Mouse (Mus musculus) spleen, adult 2 months (tissue): ENCODE measurements around the gene Rhpn2. TPM values are rescaled to one million over a fixed set of nuclear protein-coding genes. Genes with fewer than 3 reads are reported as not detected.

ENCODE experiments used
- DNase-seq, 2 experiments: peaks; one replicate each; pipeline versions ENCODE4 v3.0.0 to v3.0.0-alpha.2; 2012 to 2021; ENCODE audit warnings: low spot score in 2 of 2, low read depth in 1 of 2
- H3K27ac ChIP-seq: fragments of 200-500 bp; 2 replicates; pipeline ENCODE4 v1.5.1; 2012; ENCODE audit warnings: low read length, inconsistent platforms; ENCODE audit not compliant: insufficient read depth
- H3K27me3 ChIP-seq: fragments of 200-500 bp; 2 replicates; pipeline ENCODE4 v1.6.1; 2012; ENCODE audit warnings: mild to moderate bottlenecking, moderate library complexity, low read length, inconsistent platforms; ENCODE audit not compliant: control insufficient read depth, insufficient read depth
- H3K36me3 ChIP-seq: fragments of 200-500 bp; 2 replicates; pipeline ENCODE4 v1.6.1; 2012; ENCODE audit warnings: mild to moderate bottlenecking, low read length, inconsistent platforms; ENCODE audit not compliant: control insufficient read depth, insufficient read depth
- H3K4me1 ChIP-seq: fragments of 200-500 bp; 2 replicates; pipeline ENCODE4 v1.6.1; 2011; ENCODE audit warnings: inconsistent platforms; ENCODE audit not compliant: control insufficient read depth, insufficient read depth, insufficient read length
- H3K4me3 ChIP-seq: fragments of 200-500 bp; 2 replicates; pipeline ENCODE4 v1.5.1; 2011; ENCODE audit warnings: mild to moderate bottlenecking, inconsistent platforms; ENCODE audit not compliant: insufficient read depth, insufficient read length; ENCODE audit errors: extremely low read depth
- CTCF ChIP-seq: fragments of 200-500 bp; IDR thresholded peaks from 2 replicates; pipeline ENCODE4 v1.5.1; 2011; ENCODE audit warnings: mild to moderate bottlenecking, inconsistent platforms; ENCODE audit not compliant: insufficient read depth, insufficient read length, insufficient replicate concordance; ENCODE audit errors: extremely low read depth
- POLR2A ChIP-seq: fragments of 200-500 bp; IDR thresholded peaks from 2 replicates; pipeline ENCODE4 v1.6.1; 2011; ENCODE audit warnings: low read depth, low read length, inconsistent platforms
- WGBS: fragments of 180-500 bp; shearing (Covaris S2); methylation state at CpG from one replicate; pipeline ENCODE4 v1.1.7; 2018; 5-methylcytosine and 5-hydroxymethylcytosine counted together
- polyA plus RNA-seq: library from polyadenylated mRNA; depleted of rRNA; stranded (reverse); fragments of >200 nt; gene quantifications from 2 replicates; pipeline ENCODE4 v1.2.3, GENCODE M21; 2012

Gene Rhpn2
- polyA plus RNA-seq, 1 experiment: 0.48 TPM

- TF ChIP-seq POLR2A (no peak), CTCF (no peak)
These were observed 14.1 kb downstream of the Rhpn2 start for GRCm38 (mm10) chr7:35347918-35348700.

GRCm38 (mm10) chr7:35349022-35349421 is 15.1 kb downstream of the Rhpn2 start:
- 75% methylated on average over 4 of the region's 4 CpGs for WGBS
- H3K27me3 ChIP-seq: no peaks in the 10 kb centered on the region
- TF ChIP-seq CTCF (no peak), POLR2A (no peak)
- no peak overlapping the region for H3K4me3 ChIP-seq
- no peak overlapping the region for H3K27ac ChIP-seq
- no peaks in the 10 kb centered on the region for H3K36me3 ChIP-seq
- DNase-seq: no peak
- H3K4me1 ChIP-seq: no peaks in the 10 kb centered on the region

More at GRCm38 (mm10) chr7:35347918-35348700, 14.1 kb downstream of the Rhpn2 start:
- no peak for DNase-seq
- 68% methylated on average over 17 of the region's 18 CpGs for WGBS
- Histone ChIP-seq H3K36me3 (no peaks in the 10 kb centered on the region), H3K27ac (no peak overlapping the region), H3K27me3 (no peaks in the 10 kb centered on the region), H3K4me1 (no peaks in the 10 kb centered on the region), H3K4me3 (no peak overlapping the region)

- no peak for DNase-seq
These were observed 16.1 kb downstream of the Rhpn2 start for GRCm38 (mm10) chr7:35349886-35350684.

GRCm38 (mm10) chr7:35351155-35351554 is 17.2 kb downstream of the Rhpn2 start:
- 92% methylated on average over 3 of the region's 3 CpGs for WGBS
- no peak overlapping the region for H3K4me3 ChIP-seq
- H3K4me1 ChIP-seq: no peaks in the 10 kb centered on the region
- H3K36me3 ChIP-seq: no peaks in the 10 kb centered on the region
- TF ChIP-seq CTCF: no peak
- TF ChIP-seq POLR2A: no peak
- H3K27ac ChIP-seq: no peak overlapping the region
- H3K27me3 ChIP-seq: no peaks in the 10 kb centered on the region
- DNase-seq: no peak

More at GRCm38 (mm10) chr7:35349886-35350684, 16.1 kb downstream of the Rhpn2 start:
- TF ChIP-seq POLR2A (no peak), CTCF (no peak)
- Histone ChIP-seq H3K4me3 (no peak overlapping the region), H3K27me3 (no peaks in the 10 kb centered on the region), H3K4me1 (no peaks in the 10 kb centered on the region), H3K27ac (no peak overlapping the region), H3K36me3 (no peaks in the 10 kb centered on the region)
- WGBS: 85% methylated on average over 8 of the region's 8 CpGs

- H3K27me3 ChIP-seq: no peaks in the 10 kb centered on the region
- no peak overlapping the region for H3K4me3 ChIP-seq
- H3K4me1 ChIP-seq: no peaks in the 10 kb centered on the region
- 93% methylated on average over 15 of the region's 15 CpGs for WGBS
- no peak for DNase-seq
- no peak overlapping the region for H3K27ac ChIP-seq
- no peaks in the 10 kb centered on the region for H3K36me3 ChIP-seq
- TF ChIP-seq POLR2A: no peak
- no peak for TF ChIP-seq CTCF
These were observed 19.3 kb downstream of the Rhpn2 start for GRCm38 (mm10) chr7:35353306-35353705.

- no peak for TF ChIP-seq POLR2A
- H3K4me3 ChIP-seq: no peak overlapping the region
- WGBS: 65% methylated on average over 5 of the region's 5 CpGs
- no peak overlapping the region for H3K27ac ChIP-seq
- no peaks in the 10 kb centered on the region for H3K27me3 ChIP-seq
- H3K36me3 ChIP-seq: no peaks in the 10 kb centered on the region
- H3K4me1 ChIP-seq: no peaks in the 10 kb centered on the region
- no peak for DNase-seq
These were observed 21.4 kb downstream of the Rhpn2 start for GRCm38 (mm10) chr7:35355303-35355872.
